Mouse (Mus musculus) CH12.LX (cell line): ENCODE data around the gene Pgam1.

ENCODE experiments used
- HCFC1 ChIP-seq: IDR thresholded peaks from 2 replicates; pipeline ENCODE4 v1.6.1; 2012; ENCODE audit warnings: low read depth, mild to moderate bottlenecking, inconsistent platforms, low read length, improper control_type of control experiment
- MAX ChIP-seq: IDR thresholded peaks from 2 replicates; pipeline ENCODE4 v1.6.1; 2011; ENCODE audit warnings: low read length, improper control_type of control experiment
- MYC ChIP-seq: IDR thresholded peaks from 2 replicates; pipeline ENCODE4 v1.6.1; 2011; ENCODE audit warnings: low read depth, mild to moderate bottlenecking, improper control_type of control experiment, low read length
- NRF1 ChIP-seq: IDR thresholded peaks from 2 replicates; pipeline ENCODE4 v1.6.1; 2014; ENCODE audit warnings: low read depth, mild to moderate bottlenecking, inconsistent platforms, low read length, improper control_type of control experiment, moderate library complexity
- UBTF ChIP-seq: IDR thresholded peaks from 2 replicates; pipeline ENCODE4 v1.6.1; 2012; ENCODE audit warnings: low read depth, mild to moderate bottlenecking, inconsistent platforms, low read length, improper control_type of control experiment, moderate library complexity
- ZKSCAN1 ChIP-seq: IDR thresholded peaks from 2 replicates; pipeline ENCODE4 v1.6.1; 2012; ENCODE audit warnings: low read depth, inconsistent platforms, low read length, improper control_type of control experiment, borderline replicate concordance

DNA sequence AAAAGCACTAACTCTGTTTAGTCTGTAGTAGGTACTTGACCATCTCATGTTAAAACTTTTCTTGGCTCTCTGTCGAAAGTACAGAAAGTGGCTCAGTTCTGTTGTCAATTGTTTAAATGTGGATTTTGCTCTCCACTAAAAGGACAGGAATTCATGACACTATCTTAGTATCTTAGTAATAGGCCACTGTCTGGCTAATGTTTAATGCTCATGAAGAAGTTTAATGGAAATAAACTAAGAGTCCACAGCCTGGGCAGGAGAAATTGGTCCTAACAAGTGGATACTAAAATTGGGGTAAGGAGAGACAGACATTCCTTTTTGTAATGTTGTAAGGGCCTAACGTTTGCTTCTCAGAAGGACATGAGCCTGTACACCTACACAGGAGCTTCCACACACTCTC lies 1.3 kb upstream of the Pgam1 start:
- TF ChIP-seq ZKSCAN1: no peak
- TF ChIP-seq NRF1: no peak
- TF ChIP-seq MAX: no peak
- no peak for TF ChIP-seq HCFC1
- no peak for TF ChIP-seq UBTF
- TF ChIP-seq MYC: no peak
